Mouse (Mus musculus): ENCODE results near the gene Dnase1l2. TPM values are rescaled to one million over a fixed set of nuclear protein-coding genes. Genes with fewer than 3 reads are reported as not detected.

Dnase1l2 gene
- total RNA-seq, 2 experiments from 2014 or later = 1.1 to 1.4 TPM

Other genes with a start within 250 kb of the Dnase1l2 start
- 1 to 10 TPM; 8.4 to 9.4 TPM for gene Tbc1d24, start 237.5 kb downstream of the Dnase1l2 start, total RNA-seq (2021)
- under 1 TPM; 0.58 to 0.68 TPM for gene Ntn3, start 233.6 kb downstream of the Dnase1l2 start, total RNA-seq (2021)
- gene Tedc2, start 222.3 kb downstream of the Dnase1l2 start, total RNA-seq (2021) = 1 to 10 TPM; 2.1 to 3.2 TPM
- 1 to 10 TPM in 1 of 2 experiments, under 1 TPM in 1; 0.92 to 1.1 TPM for gene Ccnf, start 191.6 kb downstream of the Dnase1l2 start, total RNA-seq (2021)
- under 1 TPM in 1 of 2 experiments, not detected in 1; 0.08 TPM for gene Abca17, start 92.0 kb downstream of the Dnase1l2 start, total RNA-seq (2021)
- gene Abca3, start 91.2 kb downstream of the Dnase1l2 start, total RNA-seq (2021) = 10 to 100 TPM; 13.5 to 15.5 TPM
- 10 to 100 TPM; 58.4 to 61.6 TPM for gene Rnps1, start 28.5 kb downstream of the Dnase1l2 start, total RNA-seq (2021)
- gene Eci1, start 16.5 kb downstream of the Dnase1l2 start, total RNA-seq (2021) = 100 to 1,000 TPM; 511 to 548 TPM
- 10 to 100 TPM; 11.0 to 12.4 TPM for gene E4f1, start 27.2 kb upstream of the Dnase1l2 start, total RNA-seq (2021)
- 10 to 100 TPM; 39.1 to 41.9 TPM for gene Pgp, start 27.3 kb upstream of the Dnase1l2 start, total RNA-seq (2021)
- gene Bricd5, start 30.8 kb upstream of the Dnase1l2 start, total RNA-seq (2021) = not detected
- gene Mlst8, start 36.0 kb upstream of the Dnase1l2 start, total RNA-seq (2021) = 1 to 10 TPM; 8.1 to 9.0 TPM
- under 1 TPM; 0.11 to 0.14 TPM for gene Caskin1, start 45.5 kb upstream of the Dnase1l2 start, total RNA-seq (2021)
- gene Traf7, start 84.8 kb upstream of the Dnase1l2 start, total RNA-seq (2021) = 10 to 100 TPM; 45.7 to 51.6 TPM
- not detected for gene Rab26, start 91.1 kb upstream of the Dnase1l2 start, total RNA-seq (2021)
- 10 to 100 TPM; 45.4 to 45.6 TPM for gene Pkd1, start 106.7 kb upstream of the Dnase1l2 start, total RNA-seq (2021)
- gene Tsc2, start 189.5 kb upstream of the Dnase1l2 start, total RNA-seq (2021) = 100 to 1,000 TPM; 106 to 112 TPM
- gene Nthl1, start 189.6 kb upstream of the Dnase1l2 start, total RNA-seq (2021) = 1 to 10 TPM; 3.3 to 4.1 TPM
- gene Slc9a3r2, start 207.2 kb upstream of the Dnase1l2 start, total RNA-seq (2021) = 100 to 1,000 TPM in 1 of 2 experiments, 10 to 100 TPM in 1; 91.1 to 140 TPM
- not detected for gene Npw, start 215.4 kb upstream of the Dnase1l2 start, total RNA-seq (2021)
- gene Zfp598, start 226.6 kb upstream of the Dnase1l2 start, total RNA-seq (2021) = 10 to 100 TPM; 17.3 to 19.0 TPM
- gene Syngr3, start 246.8 kb upstream of the Dnase1l2 start, total RNA-seq (2021) = under 1 TPM; 0.14 to 0.22 TPM

Measured in heart, postnatal 36 days (tissue).